Mouse (Mus musculus): Measurements from ENCODE around the gene Usp32. TPM values are rescaled to one million over a fixed set of nuclear protein-coding genes. Genes with fewer than 3 reads are reported as not detected.
A peak's percentile ranks its signal among the peaks of the same experiment; 100 is the strongest.

The Usp32 gene
- total RNA-seq, 2 experiments from 2014 or later: 22.0 to 24.9 TPM

DNA sequence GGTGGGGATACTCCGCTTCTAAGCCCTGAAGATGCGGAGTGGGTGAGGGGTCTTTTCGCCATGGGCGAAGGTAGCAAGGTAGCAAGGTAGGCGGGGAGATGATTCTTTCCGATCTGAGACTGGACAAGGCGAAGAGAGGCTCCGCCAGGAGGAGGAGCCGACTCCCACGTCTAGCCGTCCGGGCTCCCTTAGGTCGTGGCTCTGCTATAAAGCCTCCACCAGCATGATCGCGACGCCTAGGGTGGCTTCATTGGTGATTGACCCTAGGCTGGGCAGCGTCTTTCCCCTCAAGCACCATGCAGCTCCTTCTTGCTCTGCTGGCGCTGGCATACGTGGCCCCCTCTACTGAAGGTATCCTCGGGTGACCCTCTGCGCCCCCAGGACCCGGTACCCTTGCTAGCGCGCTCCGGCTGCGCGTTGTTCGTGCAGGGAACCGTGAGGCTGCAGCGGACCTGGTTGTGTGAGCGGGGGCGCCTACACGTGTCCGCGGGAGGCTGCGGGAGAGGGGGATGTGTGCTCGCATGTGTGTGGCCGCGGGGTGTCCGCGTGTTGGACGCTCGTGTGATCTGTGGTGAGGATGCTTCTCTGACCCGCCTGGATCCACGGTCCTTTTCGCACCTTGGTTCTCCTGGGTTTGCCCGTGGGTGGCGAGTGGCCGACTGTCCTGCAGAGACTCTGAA lies 182.2 kb downstream of the Usp32 start, which contains the start of gene Car4:
TSS of gene Car4 (plus strand) at position 196 of the 680 bp plus-strand sequence.
- peak; percentile 30; the same call in 1 of the 2 replicates for ATAC-seq (ENCODE audit: poor library complexity, severe bottlenecking)

DNA sequence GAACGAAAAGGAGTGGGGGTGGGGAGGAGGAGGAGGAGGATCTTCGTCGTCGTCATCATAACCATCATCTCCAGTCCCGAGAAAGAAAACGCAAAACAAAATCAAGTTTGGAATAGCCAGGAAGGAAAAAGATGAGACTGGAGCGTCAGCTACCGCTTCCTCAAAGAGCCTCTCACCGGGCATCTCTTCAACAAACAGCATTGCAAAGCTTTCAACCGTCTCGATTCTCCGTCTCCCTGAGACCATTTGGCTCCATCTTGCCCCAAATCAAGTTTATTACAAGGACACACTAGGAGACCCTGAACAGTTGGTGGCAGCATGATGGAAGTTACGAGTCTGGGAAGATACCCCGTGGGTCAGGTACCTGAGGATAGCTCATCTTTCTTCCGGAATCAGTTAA lies 182.8 kb downstream of the Usp32 start:
- ATAC-seq (ENCODE audit: poor library complexity, severe bottlenecking): no peak; the same call in 1 of the 2 replicates

DNA sequence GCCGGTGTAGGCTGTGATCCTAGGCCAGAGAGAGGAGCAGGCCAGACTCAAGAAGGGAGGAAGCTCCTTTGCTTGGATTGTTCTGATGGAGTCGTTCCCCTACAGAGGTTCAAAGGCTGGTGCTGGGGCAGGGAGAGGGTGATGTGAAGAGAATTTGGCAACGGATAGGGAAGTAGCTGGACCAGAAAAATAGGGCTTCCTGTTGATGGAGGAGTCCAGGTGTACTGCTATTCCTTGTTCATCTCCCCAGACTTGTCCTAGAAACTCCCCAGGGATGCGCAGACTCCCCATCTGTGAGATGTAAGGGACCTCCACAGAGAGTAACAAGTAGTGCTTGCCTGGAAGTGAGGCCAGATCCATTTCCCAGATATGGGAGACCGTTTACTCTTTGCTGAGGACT lies 183.6 kb downstream of the Usp32 start:
- ATAC-seq (ENCODE audit: poor library complexity, severe bottlenecking): no peak

DNA sequence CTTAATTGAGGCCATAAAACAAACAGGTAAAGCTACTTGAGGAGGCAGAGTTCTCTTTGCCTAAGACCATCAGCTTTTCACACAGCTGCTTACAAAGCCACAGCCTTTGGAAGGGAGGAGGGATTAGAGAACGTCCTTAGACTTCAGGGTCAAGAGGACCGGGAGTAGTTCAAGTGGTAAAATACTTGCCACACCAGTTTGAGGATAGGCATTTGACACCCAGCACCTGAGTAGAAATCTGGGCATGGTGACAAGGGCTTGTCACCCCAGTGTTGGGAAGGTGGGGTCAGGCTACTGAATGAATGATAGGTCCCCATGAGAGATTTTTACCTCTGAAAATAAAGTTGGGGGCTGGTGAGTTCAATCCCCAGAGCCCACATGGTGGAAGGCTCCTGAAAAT lies 187.3 kb downstream of the Usp32 start:
- no peak for ATAC-seq (ENCODE audit: poor library complexity, severe bottlenecking)

DNA sequence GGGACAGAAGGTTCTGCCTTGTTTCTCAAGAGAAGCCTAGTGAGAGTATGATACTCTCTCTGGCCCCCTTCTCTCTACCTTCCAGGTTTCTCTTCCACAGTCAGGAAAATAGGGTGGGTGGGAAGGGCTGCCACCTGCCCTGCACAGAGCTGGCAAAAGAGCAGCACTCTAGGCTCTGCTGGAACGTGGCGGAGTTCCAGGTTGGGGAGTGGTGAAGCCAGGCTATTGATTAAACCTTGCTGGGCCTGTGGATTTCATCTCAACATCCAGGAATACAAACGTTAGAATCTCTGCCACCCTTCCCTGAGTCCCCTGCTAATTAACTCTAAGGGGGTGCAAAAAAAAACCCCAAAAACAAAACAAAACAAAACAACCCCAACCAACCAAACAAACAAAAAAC lies 191.4 kb downstream of the Usp32 start:
- ATAC-seq (ENCODE audit: poor library complexity, severe bottlenecking): no peak

DNA sequence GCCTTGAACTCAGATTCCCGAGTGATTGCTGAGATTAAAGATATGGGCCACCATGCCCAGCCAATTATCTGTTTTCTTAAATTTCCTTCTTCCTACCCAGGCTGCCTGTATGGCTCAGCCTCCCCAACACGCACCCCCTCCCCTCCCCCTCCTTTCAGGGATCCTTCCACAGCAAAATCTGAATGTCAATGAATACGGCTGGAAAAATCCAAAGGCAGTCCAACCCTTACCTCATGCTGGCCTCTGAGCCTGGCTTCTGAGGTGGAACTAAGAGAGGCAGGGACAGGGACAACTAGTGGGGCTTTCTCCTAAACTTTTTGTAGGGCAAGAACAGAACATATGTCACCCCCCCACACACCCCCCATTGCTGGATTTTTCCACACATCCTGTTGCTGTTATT lies 191.8 kb downstream of the Usp32 start:
- no peak for ATAC-seq (ENCODE audit: poor library complexity, severe bottlenecking)

DNA sequence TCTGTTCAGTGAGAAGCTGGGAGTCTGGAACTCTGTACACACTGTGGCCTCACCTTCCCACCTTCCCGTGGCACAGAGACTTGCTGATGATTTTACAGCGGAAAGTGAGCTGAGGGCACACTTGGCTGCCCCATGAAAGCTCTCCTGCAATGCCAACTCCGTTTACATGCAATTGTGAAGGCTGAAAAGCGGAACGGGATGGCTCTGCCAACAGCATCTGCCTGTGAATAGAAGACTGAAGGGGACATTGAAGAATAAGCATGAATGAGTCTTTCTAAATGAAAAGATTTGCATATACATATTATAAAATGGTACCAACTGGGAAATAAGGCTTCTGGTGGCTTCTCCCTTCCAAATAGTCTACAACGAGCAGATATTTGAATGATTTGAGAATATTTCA lies 192.8 kb downstream of the Usp32 start:
- ATAC-seq (ENCODE audit: poor library complexity, severe bottlenecking): no peak

DNA sequence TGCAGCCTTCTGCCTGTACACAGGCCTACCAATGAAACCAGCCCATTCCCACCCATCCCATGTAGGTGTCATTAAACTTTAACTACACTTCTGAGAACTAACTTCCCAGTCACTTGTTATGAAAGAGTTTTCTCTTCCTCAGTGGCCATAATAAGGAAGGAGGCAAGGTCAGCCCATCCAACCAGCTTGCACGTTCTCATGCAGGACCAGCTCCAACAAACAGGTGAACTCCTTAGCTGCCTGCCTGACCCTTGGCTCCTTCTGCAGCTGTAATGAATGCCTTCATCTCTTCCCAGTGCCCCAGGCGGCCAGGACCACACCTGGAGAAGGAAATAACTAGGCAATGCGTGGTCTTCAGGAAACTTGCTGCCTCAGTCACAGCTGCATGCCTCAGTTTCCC lies 194.1 kb downstream of the Usp32 start:
- ATAC-seq (ENCODE audit: poor library complexity, severe bottlenecking): no peak

DNA sequence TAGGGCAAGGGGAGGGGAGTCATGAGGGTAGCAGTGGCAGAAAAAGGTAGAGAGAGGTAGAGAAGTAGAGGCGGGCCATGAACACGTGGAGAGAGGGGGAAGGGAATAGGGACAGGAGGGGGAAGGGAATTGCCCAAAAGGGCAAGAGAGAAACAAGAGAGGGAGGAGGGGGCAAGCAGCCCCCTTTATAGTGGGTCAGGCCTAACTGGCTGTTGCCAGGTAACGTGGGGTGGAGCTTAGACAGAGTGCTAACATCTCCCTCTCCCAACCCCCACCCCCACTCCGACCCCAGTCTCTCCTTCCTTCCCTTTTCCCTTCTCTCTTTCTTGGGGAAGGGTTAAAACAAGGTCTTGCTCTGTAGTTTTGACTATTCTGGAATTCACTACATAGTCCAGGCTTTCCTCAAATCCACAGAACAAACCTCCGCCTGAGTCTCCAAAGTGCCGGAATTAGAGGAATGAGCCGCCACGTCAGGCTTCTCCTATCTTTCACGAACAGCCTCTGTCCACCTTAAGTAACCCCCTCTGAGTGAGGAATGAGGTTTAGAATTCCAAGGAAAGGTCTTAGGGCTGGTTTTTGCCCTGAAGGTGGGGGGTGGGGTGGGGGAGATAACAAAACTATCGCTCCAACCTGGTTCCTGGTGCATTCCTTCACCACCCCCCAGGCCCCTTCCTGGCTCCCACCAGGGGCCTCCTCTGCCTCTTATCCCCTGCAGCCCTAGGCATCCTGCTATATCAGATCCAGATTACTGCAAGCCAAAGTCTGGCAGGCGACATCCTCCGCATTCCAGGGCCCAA lies 195.1 kb downstream of the Usp32 start:
- no peak for ATAC-seq (ENCODE audit: poor library complexity, severe bottlenecking)

DNA sequence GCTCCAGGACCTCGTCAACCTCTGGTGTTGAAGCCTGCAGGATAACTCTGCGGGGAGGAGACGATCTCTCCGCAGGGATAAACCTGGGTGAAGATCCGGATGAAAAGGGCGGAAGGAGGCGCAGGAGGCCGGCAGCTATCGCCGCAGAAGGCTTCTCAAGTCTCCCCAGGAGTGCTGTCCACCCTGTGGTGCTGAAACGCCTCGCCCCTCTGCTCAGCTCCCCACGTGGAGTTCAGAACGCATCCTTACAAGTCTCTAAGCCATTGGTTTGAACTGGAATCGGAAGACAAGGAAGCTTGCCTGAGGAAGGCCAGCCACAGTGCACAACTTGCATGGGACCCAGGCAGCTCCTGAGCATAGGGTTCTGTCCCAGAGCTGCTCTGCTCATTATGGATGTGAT lies 196.0 kb downstream of the Usp32 start:
- ATAC-seq (ENCODE audit: poor library complexity, severe bottlenecking): peak; percentile 40; the same call in 1 of the 2 replicates

DNA sequence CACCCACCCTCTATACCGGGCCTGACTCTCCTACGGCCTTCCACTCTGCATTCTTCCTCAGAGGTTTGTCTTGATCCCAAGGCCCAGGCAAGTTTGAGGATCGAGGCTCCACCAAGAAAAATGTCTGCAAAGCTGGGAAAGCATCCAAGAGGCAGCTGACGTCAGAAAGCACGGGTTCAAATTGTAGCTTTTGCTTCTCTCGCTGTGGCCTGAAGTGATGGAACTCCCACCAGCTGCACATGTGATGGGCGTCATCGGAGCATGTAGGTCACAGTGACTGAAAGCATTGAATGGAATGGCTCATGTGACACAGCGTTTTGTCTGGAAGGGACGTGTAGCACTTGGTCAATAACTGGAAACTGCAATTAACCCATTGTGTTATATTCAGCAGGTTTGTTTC lies 199.8 kb downstream of the Usp32 start:
- no peak for ATAC-seq (ENCODE audit: poor library complexity, severe bottlenecking)

DNA sequence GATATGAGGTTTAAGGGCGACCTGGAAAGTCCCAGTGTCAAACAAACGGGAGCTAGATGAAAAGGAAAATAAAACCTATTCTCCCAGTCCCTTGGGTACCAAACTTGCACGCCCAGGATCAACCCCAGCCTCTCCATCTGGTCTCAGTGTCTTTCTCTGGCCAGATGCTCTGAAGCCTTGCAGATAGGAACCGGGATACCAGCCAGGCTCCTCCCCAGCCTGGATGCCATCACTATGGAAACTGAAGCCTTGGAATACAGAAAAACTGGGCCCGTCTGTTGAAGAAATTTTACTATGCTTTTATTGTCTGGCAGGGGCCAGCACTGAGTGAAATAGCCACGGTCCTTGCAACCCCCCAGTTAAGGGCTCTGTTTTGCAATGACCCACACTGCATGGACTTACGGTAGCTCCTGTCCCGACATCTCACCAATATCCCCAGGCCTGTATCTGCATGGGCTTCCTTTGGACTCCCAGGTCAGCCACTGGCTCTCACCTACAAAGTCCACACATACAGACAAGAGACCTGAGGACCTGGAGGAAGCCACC lies 200.4 kb downstream of the Usp32 start:
- no peak for ATAC-seq (ENCODE audit: poor library complexity, severe bottlenecking)

Other genes starting within 250 kb of the Usp32 start
- 20.8 and 21.8 TPM in 2 replicates for gene Znhit3, start 223.8 kb downstream of the Usp32 start, total RNA-seq (2015)
- gene Znhit3, start 223.8 kb downstream of the Usp32 start, total RNA-seq (2017): 14.6 and 14.9 TPM in 2 replicates
- gene Car4, start 182.4 kb downstream of the Usp32 start, total RNA-seq (2015): not detected in 2 replicates
- not detected in 2 replicates for gene Car4, start 182.4 kb downstream of the Usp32 start, total RNA-seq (2017)
- not detected in 2 replicates for gene 1700125H20Rik, start 30.2 kb upstream of the Usp32 start, total RNA-seq (2015)
- gene 1700125H20Rik, start 30.2 kb upstream of the Usp32 start, total RNA-seq (2017): not detected in 2 replicates
- gene Appbp2, start 95.0 kb upstream of the Usp32 start, total RNA-seq (2015): 31.3 and 32.5 TPM in 2 replicates
- gene Appbp2, start 95.0 kb upstream of the Usp32 start, total RNA-seq (2017): 20.7 and 25.5 TPM in 2 replicates
- 27.5 and 30.6 TPM in 2 replicates for gene Ppm1d, start 171.1 kb upstream of the Usp32 start, total RNA-seq (2015)
- gene Ppm1d, start 171.1 kb upstream of the Usp32 start, total RNA-seq (2017): 13.2 and 14.0 TPM in 2 replicates
- 14.5 and 17.5 TPM in 2 replicates for gene Bcas3, start 213.0 kb upstream of the Usp32 start, total RNA-seq (2015)
- 10.7 and 12.8 TPM in 2 replicates for gene Bcas3, start 213.0 kb upstream of the Usp32 start, total RNA-seq (2017)

Measured in megakaryocyte, adult 5-6 weeks (primary cell).